Mouse (Mus musculus) heart, embryonic 15.5 days (tissue): ENCODE measurements at regions not wholly inside any gene's neighbourhood (a gene's known extent, or its start where the extent isn't known, plus 50 kb on each side); places are given as distances from the start of the nearest gene placed in this dataset.

Experiments
- ATAC-seq: fragments of 200-750 bp; cut with Nextera tagmentation; replicated peaks from 2 replicates; pipeline ENCODE4 v1.8.0; 2017; ENCODE audit warnings: low read depth, moderate TSS enrichment; ENCODE audit not compliant: insufficient number of reproducible peaks, insufficient read depth, low FRiP score
- H3K27ac ChIP-seq: fragments of 300-500 bp; sonication (generic); 2 replicates; pipeline ENCODE4 v1.5.1; 2015; ENCODE audit warnings: mild to moderate bottlenecking, inconsistent platforms
- H3K27me3 ChIP-seq: fragments of 300-500 bp; sonication (generic); 2 replicates; pipeline ENCODE4 v1.6.1; 2015; ENCODE audit warnings: inconsistent platforms
- H3K36me3 ChIP-seq: fragments of 300-500 bp; sonication (generic); 2 replicates; pipeline ENCODE4 v1.6.1; 2015; ENCODE audit warnings: mild to moderate bottlenecking, inconsistent platforms
- H3K4me1 ChIP-seq: fragments of 300-500 bp; sonication (generic); replicated peaks from 2 replicates; pipeline ENCODE4 v1.6.1; 2015; ENCODE audit warnings: inconsistent platforms
- H3K4me2 ChIP-seq: fragments of 300-500 bp; sonication (generic); 2 replicates; pipeline ENCODE4 v1.6.1; 2015; ENCODE audit warnings: inconsistent platforms, mild to moderate bottlenecking, moderate library complexity
- H3K4me3 ChIP-seq: fragments of 300-500 bp; sonication (generic); 2 replicates; pipeline ENCODE4 v1.5.1; 2015; ENCODE audit warnings: mild to moderate bottlenecking, inconsistent platforms
- H3K9ac ChIP-seq: fragments of 300-500 bp; sonication (generic); 2 replicates; pipeline ENCODE4 v1.6.1; 2015; ENCODE audit warnings: mild to moderate bottlenecking, inconsistent platforms
- H3K9me3 ChIP-seq: fragments of 300-500 bp; sonication (generic); replicated peaks from 2 replicates; pipeline ENCODE4 v1.6.1; 2016; ENCODE audit warnings: inconsistent platforms
- WGBS: fragments of 180-500 bp; shearing (Covaris S2); methylation state at CpG from one replicate; pipeline ENCODE4 v1.1.7; 2015; ENCODE audit warnings: mixed read lengths; 5-methylcytosine and 5-hydroxymethylcytosine counted together

GRCm38 (mm10) chr15:60630756-60631402 lies 222.7 kb downstream of the Fam84b start:
- H3K4me1 ChIP-seq = no peaks in the 10 kb centered on the region
- H3K4me3 ChIP-seq = no peak overlapping the region
- WGBS = 71% methylated on average over 7 of the region's 7 CpGs
- no peaks in the 10 kb centered on the region for H3K36me3 ChIP-seq
- no peak overlapping the region for H3K27ac ChIP-seq
- no peaks in the 10 kb centered on the region for H3K27me3 ChIP-seq
- ATAC-seq = no peak
- no peak overlapping the region for H3K4me2 ChIP-seq
- H3K9me3 ChIP-seq = no peaks in the 10 kb centered on the region
- H3K9ac ChIP-seq = no peak overlapping the region

- no peak for ATAC-seq
- H3K36me3 ChIP-seq = no peaks in the 10 kb centered on the region
- H3K27me3 ChIP-seq = no peaks in the 10 kb centered on the region
- no peak overlapping the region for H3K27ac ChIP-seq
- no peaks in the 10 kb centered on the region for H3K9me3 ChIP-seq
- whole genome bisulfite sequencing = 81% methylated on average over 2 of the region's 2 CpGs
- no peak overlapping the region for H3K4me3 ChIP-seq
- no peak overlapping the region for H3K9ac ChIP-seq
- H3K4me1 ChIP-seq = no peaks in the 10 kb centered on the region
- H3K4me2 ChIP-seq = no peak overlapping the region
Measured at GRCm38 (mm10) chr15:60618801-60619200, 234.8 kb downstream of the Fam84b start.

- H3K27me3 ChIP-seq = no peaks in the 10 kb centered on the region
- WGBS = 39% methylated on average over 2 of the region's 2 CpGs
- H3K9me3 ChIP-seq = no peaks in the 10 kb centered on the region
- ATAC-seq = no peak
- H3K4me2 ChIP-seq = no peak overlapping the region
- H3K36me3 ChIP-seq = no peaks in the 10 kb centered on the region
- no peak overlapping the region for H3K27ac ChIP-seq
- H3K4me1 ChIP-seq = no peaks in the 10 kb centered on the region
- H3K9ac ChIP-seq = no peak overlapping the region
- H3K4me3 ChIP-seq = no peak overlapping the region
Measured at GRCm38 (mm10) chr15:60617371-60617770, 236.2 kb downstream of the Fam84b start.

- no peaks in the 10 kb centered on the region for H3K36me3 ChIP-seq
- no peak overlapping the region for H3K27ac ChIP-seq
- no peaks in the 10 kb centered on the region for H3K9me3 ChIP-seq
- no peak overlapping the region for H3K9ac ChIP-seq
- ATAC-seq = no peak
- no peak overlapping the region for H3K4me3 ChIP-seq
- H3K27me3 ChIP-seq = no peaks in the 10 kb centered on the region
- H3K4me2 ChIP-seq = no peak overlapping the region
- H3K4me1 ChIP-seq = no peaks in the 10 kb centered on the region
Measured at GRCm38 (mm10) chr15:60601885-60602284, 251.7 kb downstream of the Fam84b start.

- no peak for ATAC-seq
- Histone ChIP-seq H3K9ac (no peak overlapping the region), H3K9me3 (no peaks in the 10 kb centered on the region), H3K27me3 (no peaks in the 10 kb centered on the region), H3K27ac (no peak overlapping the region), H3K4me2 (no peak overlapping the region), H3K4me3 (no peak overlapping the region), H3K4me1 (no peaks in the 10 kb centered on the region), H3K36me3 (no peaks in the 10 kb centered on the region)
- WGBS = 82% methylated on average over 5 of the region's 5 CpGs
Measured at GRCm38 (mm10) chr15:60577084-60577483, 276.5 kb downstream of the Fam84b start.

GRCm38 (mm10) chr15:60566267-60566666 lies 287.3 kb downstream of the Fam84b start:
- no peak overlapping the region for H3K4me3 ChIP-seq
- 86% methylated on average over 3 of the region's 3 CpGs for WGBS
- H3K4me1 ChIP-seq = no peaks in the 10 kb centered on the region
- ATAC-seq = no peak
- H3K27ac ChIP-seq = no peak overlapping the region
- H3K36me3 ChIP-seq = no peaks in the 10 kb centered on the region
- H3K27me3 ChIP-seq = no peaks in the 10 kb centered on the region
- H3K9ac ChIP-seq = no peak overlapping the region
- no peaks in the 10 kb centered on the region for H3K9me3 ChIP-seq
- H3K4me2 ChIP-seq = no peak overlapping the region

GRCm38 (mm10) chr15:60565017-60565416 lies 288.6 kb downstream of the Fam84b start:
- no peak overlapping the region for H3K9ac ChIP-seq
- no peaks in the 10 kb centered on the region for H3K4me1 ChIP-seq
- no peaks in the 10 kb centered on the region for H3K27me3 ChIP-seq
- WGBS = 62% methylated on average over 2 of the region's 2 CpGs
- H3K36me3 ChIP-seq = no peaks in the 10 kb centered on the region
- H3K4me3 ChIP-seq = no peak overlapping the region
- no peak overlapping the region for H3K27ac ChIP-seq
- H3K4me2 ChIP-seq = no peak overlapping the region
- ATAC-seq = no peak
- no peaks in the 10 kb centered on the region for H3K9me3 ChIP-seq

GRCm38 (mm10) chr15:60560641-60561040 lies 292.9 kb downstream of the Fam84b start:
- 76% methylated on average over 1 of the region's 1 CpGs for WGBS
- no peaks in the 10 kb centered on the region for H3K9me3 ChIP-seq

GRCm38 (mm10) chr15:60555691-60556090 lies 297.9 kb downstream of the Fam84b start:
- no peak overlapping the region for H3K4me2 ChIP-seq
- no peak overlapping the region for H3K4me3 ChIP-seq
- ATAC-seq = no peak
- no peaks in the 10 kb centered on the region for H3K4me1 ChIP-seq
- no peaks in the 10 kb centered on the region for H3K36me3 ChIP-seq
- 76% methylated on average over 2 of the region's 2 CpGs for WGBS
- H3K27ac ChIP-seq = no peak overlapping the region
- no peaks in the 10 kb centered on the region for H3K27me3 ChIP-seq
- H3K9me3 ChIP-seq = no peaks in the 10 kb centered on the region
- H3K9ac ChIP-seq = no peak overlapping the region

More at GRCm38 (mm10) chr15:60560641-60561040, 292.9 kb downstream of the Fam84b start:
- H3K4me2 ChIP-seq = no peak overlapping the region
- H3K9ac ChIP-seq = no peak overlapping the region
- no peaks in the 10 kb centered on the region for H3K4me1 ChIP-seq
- H3K27me3 ChIP-seq = no peaks in the 10 kb centered on the region
- no peak overlapping the region for H3K4me3 ChIP-seq
- no peak overlapping the region for H3K27ac ChIP-seq
- no peaks in the 10 kb centered on the region for H3K36me3 ChIP-seq
- ATAC-seq = no peak

- H3K27ac ChIP-seq = no peak overlapping the region
- H3K9ac ChIP-seq = no peak overlapping the region
- 52% methylated on average over 1 of the region's 1 CpGs for WGBS
- no peak overlapping the region for H3K4me2 ChIP-seq
- H3K9me3 ChIP-seq = no peaks in the 10 kb centered on the region
- no peaks in the 10 kb centered on the region for H3K27me3 ChIP-seq
- no peaks in the 10 kb centered on the region for H3K4me1 ChIP-seq
- H3K36me3 ChIP-seq = no peaks in the 10 kb centered on the region
- no peak for ATAC-seq
- no peak overlapping the region for H3K4me3 ChIP-seq
Measured at GRCm38 (mm10) chr15:60554587-60554986, 299.0 kb downstream of the Fam84b start.

GRCm38 (mm10) chr15:60548045-60548444 lies 305.5 kb downstream of the Fam84b start:
- Histone ChIP-seq H3K9me3 (no peaks in the 10 kb centered on the region), H3K9ac (no peak overlapping the region), H3K4me3 (no peak overlapping the region), H3K4me1 (no peaks in the 10 kb centered on the region), H3K36me3 (no peaks in the 10 kb centered on the region), H3K27ac (no peak overlapping the region), H3K4me2 (no peak overlapping the region), H3K27me3 (no peaks in the 10 kb centered on the region)
- 59% methylated on average over 7 of the region's 7 CpGs for WGBS
- ATAC-seq = no peak

- 71% methylated on average over 4 of the region's 4 CpGs for WGBS
- no peak overlapping the region for H3K4me3 ChIP-seq
- no peak overlapping the region for H3K4me2 ChIP-seq
- H3K4me1 ChIP-seq = no peaks in the 10 kb centered on the region
- no peaks in the 10 kb centered on the region for H3K9me3 ChIP-seq
- H3K36me3 ChIP-seq = no peaks in the 10 kb centered on the region
- H3K27me3 ChIP-seq = no peaks in the 10 kb centered on the region
- no peak for ATAC-seq
- H3K27ac ChIP-seq = no peak overlapping the region
- H3K9ac ChIP-seq = no peak overlapping the region
Measured at GRCm38 (mm10) chr15:60537191-60537590, 316.4 kb downstream of the Fam84b start.
